In genomic region chr1:121123436-121123835, GRCm38 (mm10) we compare ENCODE assay signal across 22 mouse cellular contexts.
"Had no signal": no experiment of that assay in that cellular context is flagged by ENCODE, and none has a peak within 500 bp of the region (broad histone marks: within the 10 kb centered on the region; RNA-seq: fewer than 3 reads in every experiment).

No protein-coding gene starts in this region.

- H3K36me3 ChIP-seq: heart, embryonic 10.5 days; heart, embryonic 12.5 days; hindbrain, embryonic 13.5 days; hindbrain, embryonic 15.5 days; kidney, embryonic 15.5 days; limb, embryonic 13.5 days; limb, embryonic 15.5 days; liver, embryonic 12.5 days had no signal

- ATAC-seq: hindbrain, postnatal 0 days; intestine, embryonic 16.5 days; liver, embryonic 12.5 days had no signal

- H3K4me3 ChIP-seq: heart, embryonic 10.5 days; heart, embryonic 12.5 days; hindbrain, embryonic 13.5 days; hindbrain, embryonic 15.5 days; kidney, embryonic 15.5 days; layer of hippocampus, adult 2 months; left cerebral cortex, adult 2 months; limb, embryonic 13.5 days; limb, embryonic 15.5 days; liver, embryonic 12.5 days had no signal

- H3K27ac ChIP-seq: heart, embryonic 10.5 days; hindbrain, embryonic 13.5 days; hindbrain, embryonic 15.5 days; hindbrain, postnatal 0 days; kidney, embryonic 15.5 days; kidney, postnatal 0 days; layer of hippocampus, adult 2 months; left cerebral cortex, adult 2 months; limb, embryonic 13.5 days; limb, embryonic 15.5 days; liver, embryonic 12.5 days; liver, embryonic 14.5 days had no signal

- H3K4me1 ChIP-seq: heart, embryonic 10.5 days; heart, embryonic 12.5 days; hindbrain, embryonic 13.5 days; hindbrain, embryonic 15.5 days; kidney, embryonic 15.5 days; limb, embryonic 15.5 days; liver, embryonic 12.5 days had no signal

- DNase-seq: gastrocnemius, postnatal 36 days; heart, adult 18-20 months; heart, postnatal 10 days; kidney, adult 11 months; kidney, adult 2 months; kidney, adult 9 months; kidney, postnatal 14 days; kidney, postnatal 4 days had no signal

- H3K9me3 ChIP-seq: heart, embryonic 10.5 days; heart, embryonic 12.5 days; hindbrain, embryonic 13.5 days; hindbrain, embryonic 15.5 days; kidney, embryonic 15.5 days; limb, embryonic 13.5 days; limb, embryonic 15.5 days; liver, embryonic 12.5 days had no signal

- H3K27me3 ChIP-seq: hindbrain, embryonic 15.5 days; kidney, embryonic 15.5 days; liver, embryonic 12.5 days had no signal
